ENCODE assay signal across 8 mouse cellular contexts in genomic region chr16:30745598-30746181, GRCm38 (mm10).
DNase-seq lines count a peak whose midpoint lies in the region; ATAC-seq lines count a peak whose summit lies in the region.

No protein-coding gene starts in this region.

- H3K27me3 ChIP-seq in neural tube, embryonic 13.5 days: no peaks in the 10 kb centered on the region
- H3K27me3 ChIP-seq in neural tube, embryonic 15.5 days (replicated peaks): no peaks in the 10 kb centered on the region
- H3K27me3 ChIP-seq in embryonic facial prominence, embryonic 11.5 days (ENCODE audit: control insufficient read depth, insufficient read depth, low read length): no peaks in the 10 kb centered on the region
- H3K27me3 ChIP-seq in hindbrain, embryonic 10.5 days (ENCODE audit: insufficient read depth, poor library complexity, severe bottlenecking): no peaks in the 10 kb centered on the region
- H3K27me3 ChIP-seq in midbrain, embryonic 15.5 days (replicated peaks): no peaks in the 10 kb centered on the region

- H3K4me2 ChIP-seq in neural tube, embryonic 13.5 days: no peak overlapping the region
- H3K4me2 ChIP-seq in neural tube, embryonic 15.5 days: no peak overlapping the region
- no peak overlapping the region for H3K4me2 ChIP-seq in embryonic facial prominence, embryonic 11.5 days (ENCODE audit: low read depth, low read length)
- no peak overlapping the region for H3K4me2 ChIP-seq in midbrain, embryonic 15.5 days

- ATAC-seq in neural tube, embryonic 13.5 days (ENCODE audit: low read depth): no peak
- ATAC-seq in neural tube, embryonic 15.5 days (ENCODE audit: low FRiP score): no peak
- no peak; the same call in 1 of the 2 replicates for ATAC-seq in embryonic facial prominence, embryonic 11.5 days (replicated peaks; ENCODE audit: insufficient number of reproducible peaks, low FRiP score, low TSS enrichment, low read depth)
- ATAC-seq in granulocyte monocyte progenitor cell, adult 5-6 weeks (replicated peaks; ENCODE audit: poor library complexity, severe bottlenecking): no peak
- ATAC-seq in midbrain, embryonic 15.5 days (replicated peaks): no peak

- WGBS in neural tube, embryonic 13.5 days: 36% methylated on average over 11 of the region's 11 CpGs
- 40% methylated on average over 11 of the region's 11 CpGs for WGBS in neural tube, embryonic 15.5 days
- 14% methylated on average over 11 of the region's 11 CpGs for WGBS in embryonic facial prominence, embryonic 11.5 days
- 22% methylated on average over 11 of the region's 11 CpGs for WGBS in hindbrain, embryonic 10.5 days
- WGBS in midbrain, embryonic 15.5 days: 32% methylated on average over 11 of the region's 11 CpGs

- H3K4me3 ChIP-seq in neural tube, embryonic 13.5 days: no peak overlapping the region
- H3K4me3 ChIP-seq in neural tube, embryonic 15.5 days (replicated peaks): no peak overlapping the region
- no peak overlapping the region for H3K4me3 ChIP-seq in embryonic facial prominence, embryonic 11.5 days (ENCODE audit: low read depth, low read length)
- no peak overlapping the region for H3K4me3 ChIP-seq in hindbrain, embryonic 10.5 days
- H3K4me3 ChIP-seq in midbrain, embryonic 15.5 days: no peak overlapping the region

- H3K4me1 ChIP-seq in neural tube, embryonic 13.5 days (replicated peaks): peaks cover 18% of the 10 kb centered on the region
- peaks cover 18% of the 10 kb centered on the region for H3K4me1 ChIP-seq in neural tube, embryonic 15.5 days
- peaks cover 3% of the 10 kb centered on the region; the same call in 1 of the 2 replicates for H3K4me1 ChIP-seq in embryonic facial prominence, embryonic 11.5 days (ENCODE audit: control insufficient read depth, insufficient read depth, low read length)
- peaks cover 40% of the 10 kb centered on the region for H3K4me1 ChIP-seq in hindbrain, embryonic 10.5 days (replicated peaks)
- H3K4me1 ChIP-seq in midbrain, embryonic 15.5 days: 0 out of 2 replicates have a peak, but pooled peaks cover 3% of the 10 kb centered on the region

- H3K9ac ChIP-seq in neural tube, embryonic 13.5 days: no peak overlapping the region
- no peak overlapping the region for H3K9ac ChIP-seq in neural tube, embryonic 15.5 days (replicated peaks)
- no peak overlapping the region for H3K9ac ChIP-seq in embryonic facial prominence, embryonic 11.5 days (replicated peaks; ENCODE audit: low read length)
- H3K9ac ChIP-seq in midbrain, embryonic 15.5 days: no peak overlapping the region

- no peaks in the 10 kb centered on the region for H3K36me3 ChIP-seq in neural tube, embryonic 13.5 days
- no peaks in the 10 kb centered on the region for H3K36me3 ChIP-seq in neural tube, embryonic 15.5 days
- H3K36me3 ChIP-seq in embryonic facial prominence, embryonic 11.5 days (replicated peaks; ENCODE audit: control insufficient read depth, insufficient read depth, low read depth, low read length): no peaks in the 10 kb centered on the region
- no peaks in the 10 kb centered on the region for H3K36me3 ChIP-seq in hindbrain, embryonic 10.5 days
- H3K36me3 ChIP-seq in midbrain, embryonic 15.5 days (replicated peaks): no peaks in the 10 kb centered on the region

- no peak for DNase-seq in embryonic facial prominence, embryonic 11.5 days (ENCODE audit: low spot score)
- DNase-seq in hindbrain, embryonic 10.5 days (ENCODE audit: low spot score): peak; percentile 68
- DNase-seq in layer of hippocampus, postnatal 14 days (ENCODE audit: low spot score in 2 of 2): peak; percentile 25 to 65
- DNase-seq in retina, postnatal 1 day: peak; percentile 44

- H3K27ac ChIP-seq in neural tube, embryonic 13.5 days (replicated peaks): peak overlapping the region; percentile 35; the same call in 1 of the 2 replicates
- no peak overlapping the region for H3K27ac ChIP-seq in neural tube, embryonic 15.5 days (replicated peaks)
- H3K27ac ChIP-seq in embryonic facial prominence, embryonic 11.5 days (replicated peaks; ENCODE audit: low read depth, low read length): peak overlapping the region; percentile 54; the same call in 1 of the 2 replicates
- H3K27ac ChIP-seq in hindbrain, embryonic 10.5 days: peak overlapping the region; percentile 83
- no peak overlapping the region for H3K27ac ChIP-seq in midbrain, embryonic 15.5 days

- no peaks in the 10 kb centered on the region for H3K9me3 ChIP-seq in neural tube, embryonic 13.5 days
- no peaks in the 10 kb centered on the region for H3K9me3 ChIP-seq in neural tube, embryonic 15.5 days (replicated peaks)
- H3K9me3 ChIP-seq in embryonic facial prominence, embryonic 11.5 days (replicated peaks; ENCODE audit: control insufficient read depth, low read length): no peaks in the 10 kb centered on the region
- no peaks in the 10 kb centered on the region for H3K9me3 ChIP-seq in hindbrain, embryonic 10.5 days
- H3K9me3 ChIP-seq in midbrain, embryonic 15.5 days: no peaks in the 10 kb centered on the region

Comparison
In these comparisons a context has a peak if more than half of its experiments do, and no peak if none do; other contexts are left out.
1. H3K27ac ChIP-seq: peak in neural tube, embryonic 13.5 days (single experiment), embryonic facial prominence, embryonic 11.5 days (single experiment) and hindbrain, embryonic 10.5 days (single experiment); none in neural tube, embryonic 15.5 days (single experiment) and midbrain, embryonic 15.5 days (single experiment).